Mouse (Mus musculus) stomach, embryonic 14.5 days (tissue): ENCODE data around the gene Atxn1. TPM values are rescaled to one million over a fixed set of nuclear protein-coding genes. Genes with fewer than 3 reads are reported as not detected.

ENCODE experiments used
- ATAC-seq: fragments of 200-750 bp; cut with Nextera tagmentation; 2 replicates; pipeline ENCODE4 v1.8.0; 2017; ENCODE audit warnings: low read depth, moderate TSS enrichment; ENCODE audit not compliant: insufficient number of reproducible peaks, insufficient read depth, low FRiP score
- H3K27ac ChIP-seq: fragments of 300-500 bp; sonication (generic); 2 replicates; pipeline ENCODE4 v1.5.1; 2014; ENCODE audit warnings: mild to moderate bottlenecking, low read length, moderate library complexity, mixed read lengths
- H3K27me3 ChIP-seq: fragments of 300-500 bp; sonication (generic); 2 replicates; pipeline ENCODE4 v1.6.1; 2014; ENCODE audit warnings: low read length, control low read depth, mixed read lengths; ENCODE audit not compliant: control insufficient read depth, insufficient read depth
- H3K36me3 ChIP-seq: fragments of 300-500 bp; sonication (generic); 2 replicates; pipeline ENCODE4 v1.6.1; 2014; ENCODE audit warnings: mild to moderate bottlenecking, control low read depth, low read length, moderate library complexity, mixed read lengths; ENCODE audit not compliant: control insufficient read depth, insufficient read depth
- H3K4me1 ChIP-seq: fragments of 300-500 bp; sonication (generic); 2 replicates; pipeline ENCODE4 v1.6.1; 2014; ENCODE audit warnings: low read length, control low read depth, mixed read lengths; ENCODE audit not compliant: control insufficient read depth, insufficient read depth
- H3K4me2 ChIP-seq: fragments of 300-500 bp; sonication (generic); replicated peaks from 2 replicates; pipeline ENCODE4 v1.6.1; 2014; ENCODE audit warnings: low read depth, low read length, control low read depth
- H3K4me3 ChIP-seq: fragments of 300-500 bp; sonication (generic); 2 replicates; pipeline ENCODE4 v1.5.1; 2014; ENCODE audit warnings: low read depth, low read length, control low read depth
- H3K9ac ChIP-seq: fragments of 300-500 bp; sonication (generic); replicated peaks from 2 replicates; pipeline ENCODE4 v1.6.1; 2014; ENCODE audit warnings: low read depth, mild to moderate bottlenecking, control low read depth, low read length, moderate library complexity, mixed read lengths
- H3K9me3 ChIP-seq: fragments of 300-500 bp; sonication (generic); 2 replicates; pipeline ENCODE4 v1.6.1; 2016; ENCODE audit warnings: low read depth, low read length, control low read depth; ENCODE audit not compliant: control insufficient read depth
- WGBS: fragments of 180-500 bp; shearing (Covaris S2); extraction: QIAGEN DNeasy Blood & Tissue Kit; methylation state at CpG from one replicate; pipeline ENCODE4 v1.1.7; 2014; 5-methylcytosine and 5-hydroxymethylcytosine counted together
- polyA plus RNA-seq: library from polyadenylated mRNA; unstranded; fragments of >200 nt; fragmentation: Nextera tagmentation; extraction: Ambion mirVana; gene quantifications from 2 replicates; pipeline ENCODE4 v1.2.1, GENCODE M21; 2014

Gene Atxn1
- polyA plus RNA-seq, 1 experiment from 2014 or later = 6.5 TPM

- no peaks in the 10 kb centered on the region for H3K27me3 ChIP-seq
- H3K4me1 ChIP-seq = no peaks in the 10 kb centered on the region
- ATAC-seq = no peak
- H3K9me3 ChIP-seq = no peaks in the 10 kb centered on the region
- no peak overlapping the region for H3K9ac ChIP-seq
- no peak overlapping the region for H3K4me3 ChIP-seq
- H3K27ac ChIP-seq = no peak overlapping the region
- no peaks in the 10 kb centered on the region for H3K36me3 ChIP-seq
- no peak overlapping the region for H3K4me2 ChIP-seq
- WGBS = 67% methylated on average over 6 of the region's 6 CpGs
Observed at GRCm38 (mm10) chr13:45600443-45600842, 364.4 kb downstream of the Atxn1 start.

- Histone ChIP-seq H3K4me3 (no peak overlapping the region), H3K4me2 (no peak overlapping the region), H3K9ac (no peak overlapping the region), H3K36me3 (no peaks in the 10 kb centered on the region), H3K4me1 (no peaks in the 10 kb centered on the region), H3K9me3 (no peaks in the 10 kb centered on the region), H3K27ac (no peak overlapping the region), H3K27me3 (no peaks in the 10 kb centered on the region)
- no peak for ATAC-seq
- WGBS = 80% methylated on average over 2 of the region's 2 CpGs
Observed at GRCm38 (mm10) chr13:45599831-45600230, 365.0 kb downstream of the Atxn1 start.

GRCm38 (mm10) chr13:45595416-45595815 lies 369.4 kb downstream of the Atxn1 start:
- H3K36me3 ChIP-seq = no peaks in the 10 kb centered on the region
- no peaks in the 10 kb centered on the region for H3K27me3 ChIP-seq
- peaks cover 7% of the 10 kb centered on the region; the same call in 1 of the 2 replicates for H3K4me1 ChIP-seq
- H3K27ac ChIP-seq = no peak overlapping the region
- WGBS = 33% methylated on average over 7 of the region's 7 CpGs
- no peak overlapping the region for H3K9ac ChIP-seq
- no peak overlapping the region for H3K4me2 ChIP-seq
- no peaks in the 10 kb centered on the region for H3K9me3 ChIP-seq
- no peak overlapping the region for H3K4me3 ChIP-seq
- no peak for ATAC-seq

- H3K4me1 ChIP-seq = peaks cover 7% of the 10 kb centered on the region; the same call in 1 of the 2 replicates
- no peak overlapping the region for H3K4me3 ChIP-seq
- no peaks in the 10 kb centered on the region for H3K9me3 ChIP-seq
- H3K27me3 ChIP-seq = no peaks in the 10 kb centered on the region
- no peaks in the 10 kb centered on the region for H3K36me3 ChIP-seq
- no peak overlapping the region for H3K27ac ChIP-seq
- no peak for ATAC-seq
- H3K4me2 ChIP-seq = no peak overlapping the region
- no peak overlapping the region for H3K9ac ChIP-seq
- WGBS = 35% methylated on average over 1 of the region's 1 CpGs
Observed at GRCm38 (mm10) chr13:45593914-45594313, 370.9 kb downstream of the Atxn1 start.

GRCm38 (mm10) chr13:45590898-45591297 lies 373.9 kb downstream of the Atxn1 start:
- peaks cover 7% of the 10 kb centered on the region; the same call in 1 of the 2 replicates for H3K4me1 ChIP-seq
- no peak overlapping the region for H3K27ac ChIP-seq
- ATAC-seq = no peak
- no peak overlapping the region for H3K4me2 ChIP-seq
- no peaks in the 10 kb centered on the region for H3K27me3 ChIP-seq
- H3K4me3 ChIP-seq = no peak overlapping the region
- H3K9ac ChIP-seq = no peak overlapping the region
- H3K9me3 ChIP-seq = no peaks in the 10 kb centered on the region
- no peaks in the 10 kb centered on the region for H3K36me3 ChIP-seq

GRCm38 (mm10) chr13:45583061-45583460 lies 381.7 kb downstream of the Atxn1 start:
- Histone ChIP-seq H3K36me3 (no peaks in the 10 kb centered on the region), H3K4me1 (no peaks in the 10 kb centered on the region), H3K9ac (no peak overlapping the region), H3K4me3 (no peak overlapping the region), H3K27me3 (no peaks in the 10 kb centered on the region), H3K27ac (no peak overlapping the region), H3K9me3 (no peaks in the 10 kb centered on the region), H3K4me2 (no peak overlapping the region)
- WGBS = 86% methylated on average over 5 of the region's 5 CpGs
- ATAC-seq = no peak

- Histone ChIP-seq H3K27ac (no peak overlapping the region), H3K4me1 (no peaks in the 10 kb centered on the region), H3K4me3 (no peak overlapping the region), H3K9me3 (no peaks in the 10 kb centered on the region), H3K4me2 (no peak overlapping the region), H3K27me3 (no peaks in the 10 kb centered on the region), H3K36me3 (no peaks in the 10 kb centered on the region), H3K9ac (no peak overlapping the region)
- ATAC-seq = no peak
- WGBS = 38% methylated on average over 12 of the region's 12 CpGs
Observed at GRCm38 (mm10) chr13:45582294-45582693, 382.5 kb downstream of the Atxn1 start.

- Histone ChIP-seq H3K9ac (no peak overlapping the region), H3K4me2 (no peak overlapping the region), H3K27ac (no peak overlapping the region), H3K9me3 (no peaks in the 10 kb centered on the region), H3K36me3 (no peaks in the 10 kb centered on the region), H3K27me3 (no peaks in the 10 kb centered on the region), H3K4me3 (no peak overlapping the region), H3K4me1 (no peaks in the 10 kb centered on the region; the same call in 1 of the 2 replicates)
- ATAC-seq = no peak
- WGBS = 45% methylated on average over 3 of the region's 3 CpGs
Observed at GRCm38 (mm10) chr13:45579751-45580150, 385.1 kb downstream of the Atxn1 start.

- Histone ChIP-seq H3K4me3 (no peak overlapping the region), H3K36me3 (no peaks in the 10 kb centered on the region), H3K27ac (no peak overlapping the region), H3K9me3 (no peaks in the 10 kb centered on the region), H3K4me2 (no peak overlapping the region), H3K27me3 (no peaks in the 10 kb centered on the region), H3K4me1 (no peaks in the 10 kb centered on the region; the same call in 1 of the 2 replicates), H3K9ac (no peak overlapping the region)
- whole genome bisulfite sequencing = 45% methylated on average over 2 of the region's 2 CpGs
- no peak for ATAC-seq
Observed at GRCm38 (mm10) chr13:45577784-45578183, 387.0 kb downstream of the Atxn1 start.
